In genomic region chr1:84432311-84432710, GRCm38 (mm10) we compare ENCODE assay signal across 17 mouse cellular contexts.
"Had no signal": no experiment of that assay in that cellular context is flagged by ENCODE, and none has a peak within 500 bp of the region (broad histone marks: within the 10 kb centered on the region; RNA-seq: fewer than 3 reads in every experiment).

No protein-coding gene starts in this region.

- H3K27ac ChIP-seq: midbrain, embryonic 10.5 days; midbrain, embryonic 12.5 days; neural tube, embryonic 13.5 days; neural tube, embryonic 15.5 days; stomach, embryonic 15.5 days; stomach, postnatal 0 days had no signal

- DNase-seq: lung, embryonic 14.5 days; lung, postnatal 10 days; midbrain, embryonic 14.5 days; retina, postnatal 1 day; right cerebral cortex, adult 18-20 months; right cerebral cortex, postnatal 25 days; right cerebral cortex, postnatal 4 days; thymus, adult 2 months; thymus, postnatal 25 days; thymus, postnatal 4 days had no signal

- H3K4me3 ChIP-seq: midbrain, embryonic 10.5 days; midbrain, embryonic 12.5 days; myocyte; neural tube, embryonic 13.5 days; neural tube, embryonic 15.5 days; stomach, embryonic 15.5 days had no signal
